Mouse (Mus musculus) cerebellum, adult 2 months (tissue): ENCODE measurements at regions not wholly inside any gene's neighbourhood (a gene's known extent, or its start where the extent isn't known, plus 50 kb on each side); places are given as distances from the start of the nearest gene placed in this dataset.

Experiments used
- DNase-seq, 2 experiments: peaks; one replicate each; pipeline ENCODE4 v3.0.0; 2021
- H3K27ac ChIP-seq: fragments of 200-500 bp; 2 replicates; pipeline ENCODE4 v1.5.1; 2012; ENCODE audit warnings: low read length, control low read depth, inconsistent platforms; ENCODE audit not compliant: insufficient read depth
- H3K27me3 ChIP-seq: fragments of 200-500 bp; 2 replicates; pipeline ENCODE4 v1.6.1; 2012; ENCODE audit warnings: inconsistent platforms, mild to moderate bottlenecking, low read length, moderate library complexity; ENCODE audit not compliant: control insufficient read depth, insufficient read depth
- H3K4me1 ChIP-seq: fragments of 200-500 bp; 2 replicates; pipeline ENCODE4 v1.6.1; 2011; ENCODE audit warnings: low read length; ENCODE audit not compliant: control insufficient read depth, insufficient read depth
- H3K4me3 ChIP-seq: fragments of 200-500 bp; replicated peaks from 2 replicates; pipeline ENCODE3; 2011; ENCODE audit warnings: mild to moderate bottlenecking, low read depth, low read length, control low read depth; ENCODE audit not compliant: insufficient read depth
- CTCF ChIP-seq: fragments of 200-500 bp; IDR thresholded peaks from 2 replicates; pipeline ENCODE4 v1.5.1; 2011; ENCODE audit warnings: low read depth, mild to moderate bottlenecking, control low read depth, low read length, moderate library complexity, borderline replicate concordance; ENCODE audit not compliant: insufficient read depth
- POLR2A ChIP-seq: fragments of 200-500 bp; IDR thresholded peaks from 2 replicates; pipeline ENCODE4 v1.6.1; 2011; ENCODE audit warnings: low read length, control low read depth, borderline replicate concordance; ENCODE audit not compliant: insufficient read depth
- WGBS: fragments of 180-500 bp; shearing (Covaris S2); methylation state at CpG from one replicate; pipeline ENCODE4 v1.1.7; 2018; 5-methylcytosine and 5-hydroxymethylcytosine counted together

GRCm38 (mm10) chr19:53449137-53449783, 58.9 kb upstream of the Smndc1 start:
- Histone ChIP-seq H3K27ac (peak overlapping the region; percentile 17; the same call in 1 of the 2 replicates), H3K27me3 (no peaks in the 10 kb centered on the region), H3K4me1 (peaks cover 65% of the 10 kb centered on the region), H3K4me3 (no peak overlapping the region)
- peak in 1 of 2 experiments; percentile 38 for DNase-seq
- 94% methylated on average over 17 of the region's 17 CpGs for WGBS
- no peak for TF ChIP-seq POLR2A
- TF ChIP-seq CTCF, result no peak

- peak; percentile 62 to 67 for DNase-seq
- 0 out of 2 replicates have a peak overlapping the region, but pooled peaks have one; percentile 11 for H3K27ac ChIP-seq
- no peak overlapping the region for H3K4me3 ChIP-seq
- TF ChIP-seq CTCF (no peak), POLR2A (no peak)
- H3K27me3 ChIP-seq, result no peaks in the 10 kb centered on the region
- 32% methylated on average over 10 of the region's 10 CpGs for WGBS
- peaks cover 56% of the 10 kb centered on the region for H3K4me1 ChIP-seq
Observed at GRCm38 (mm10) chr19:53448206-53448605, 57.8 kb upstream of the Smndc1 start.

GRCm38 (mm10) chr19:53447754-53448153, 57.4 kb upstream of the Smndc1 start:
- H3K4me1 ChIP-seq, result peaks cover 52% of the 10 kb centered on the region
- TF ChIP-seq CTCF, result no peak
- TF ChIP-seq POLR2A, result no peak
- WGBS, result 44% methylated on average over 6 of the region's 6 CpGs
- DNase-seq, result peak in 1 of 2 experiments; percentile 30
- H3K27ac ChIP-seq, result 0 out of 2 replicates have a peak overlapping the region, but pooled peaks have one; percentile 11
- H3K4me3 ChIP-seq, result no peak overlapping the region
- H3K27me3 ChIP-seq, result no peaks in the 10 kb centered on the region

- no peak for DNase-seq
- Histone ChIP-seq H3K4me1 (peaks cover 44% of the 10 kb centered on the region), H3K4me3 (no peak overlapping the region), H3K27me3 (no peaks in the 10 kb centered on the region), H3K27ac (peak overlapping the region; percentile 24)
- TF ChIP-seq POLR2A, result no peak
- TF ChIP-seq CTCF, result no peak
- 71% methylated on average over 5 of the region's 5 CpGs for WGBS
Observed at GRCm38 (mm10) chr19:53446216-53446615, 55.8 kb upstream of the Smndc1 start.

DNA sequence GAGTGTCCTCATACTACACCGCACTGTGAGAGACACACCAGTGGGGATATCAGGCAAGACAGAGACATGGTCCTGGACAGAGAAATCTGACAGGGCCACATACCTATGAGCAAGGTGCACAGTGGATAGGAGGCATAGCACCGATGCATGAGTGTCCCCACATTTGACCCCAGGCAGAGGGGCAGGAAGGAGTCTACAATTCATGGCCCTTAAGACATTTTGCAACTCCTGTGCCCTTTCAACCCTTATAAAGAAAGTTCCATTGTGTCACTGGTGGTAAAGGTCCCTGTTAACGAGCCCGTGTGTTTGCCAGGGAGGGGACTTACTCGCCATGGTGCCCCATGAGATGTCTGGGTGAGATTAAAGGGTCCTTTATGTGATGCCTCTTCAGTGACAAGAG, 54.3 kb upstream of the Smndc1 start:
- TF ChIP-seq CTCF (no peak), POLR2A (no peak)
- peaks cover 41% of the 10 kb centered on the region for H3K4me1 ChIP-seq

DNA sequence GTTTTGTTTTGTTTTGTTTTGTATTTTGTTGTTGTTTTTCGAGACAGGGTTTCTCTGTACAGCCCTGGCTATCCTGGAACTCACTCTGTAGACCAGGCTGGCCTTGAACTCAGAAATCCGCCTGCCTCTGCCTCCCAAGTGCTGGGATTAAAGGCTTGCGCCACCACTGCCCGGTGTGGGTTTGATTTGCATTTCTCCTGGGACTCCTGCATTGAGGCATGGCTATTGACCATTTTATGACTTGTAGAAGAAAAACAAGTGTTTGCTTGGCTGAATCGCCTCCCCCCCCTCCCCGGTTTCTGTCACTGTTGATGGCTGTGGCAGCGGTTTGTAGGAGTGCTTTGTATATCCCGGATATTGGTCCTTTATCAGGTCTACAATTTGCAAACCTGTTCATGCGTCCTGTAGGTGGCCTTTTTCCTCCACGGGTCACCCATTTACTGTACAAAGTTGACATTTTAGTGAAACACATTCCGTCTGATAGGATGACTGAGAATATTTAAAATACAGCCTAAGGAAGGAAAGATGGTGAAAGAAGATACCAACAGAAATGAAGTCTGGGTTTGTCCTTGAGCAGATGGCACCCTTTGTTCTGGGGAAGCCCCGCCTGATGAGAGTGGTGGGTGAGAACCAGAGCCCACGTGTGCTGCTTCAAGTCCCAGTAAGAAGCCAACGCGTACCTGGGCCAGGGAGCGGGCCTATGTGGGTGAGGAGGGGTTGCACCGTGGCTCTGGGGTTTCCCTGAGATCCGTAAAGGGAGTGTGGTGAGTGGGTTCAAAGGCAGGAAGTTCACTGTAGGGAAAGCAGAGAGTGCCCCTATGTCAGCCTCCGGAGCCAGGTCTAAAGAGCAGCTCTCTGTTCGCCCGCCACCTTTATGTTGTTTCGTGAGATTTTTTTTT, 52.6 kb upstream of the Smndc1 start:
- H3K27me3 ChIP-seq, result no peaks in the 10 kb centered on the region
- TF ChIP-seq CTCF (no peak), POLR2A (no peak)
- DNase-seq, result no peak
- H3K4me3 ChIP-seq, result no peak overlapping the region
- WGBS, result 91% methylated on average over 22 of the region's 22 CpGs
- H3K27ac ChIP-seq, result no peak overlapping the region
- peaks cover 28% of the 10 kb centered on the region for H3K4me1 ChIP-seq

More for the DNA sequence above, 54.3 kb upstream of the Smndc1 start:
- 81% methylated on average over 5 of the region's 5 CpGs for WGBS
- DNase-seq, result no peak
- H3K4me3 ChIP-seq, result no peak overlapping the region
- no peaks in the 10 kb centered on the region for H3K27me3 ChIP-seq
- no peak overlapping the region for H3K27ac ChIP-seq

- 63% methylated on average over 4 of the region's 4 CpGs for WGBS
- H3K27me3 ChIP-seq, result no peaks in the 10 kb centered on the region
- DNase-seq, result no peak
- TF ChIP-seq CTCF, result no peak
- H3K27ac ChIP-seq, result no peak overlapping the region
- no peak overlapping the region for H3K4me3 ChIP-seq
- H3K4me1 ChIP-seq, result peaks cover 22% of the 10 kb centered on the region
Observed at GRCm38 (mm10) chr19:53442132-53442610, 51.8 kb upstream of the Smndc1 start.

- Histone ChIP-seq H3K4me3 (no peak overlapping the region), H3K27me3 (no peaks in the 10 kb centered on the region), H3K27ac (no peak overlapping the region), H3K4me1 (peaks cover 16% of the 10 kb centered on the region)
- TF ChIP-seq CTCF (no peak), POLR2A (no peak)
- DNase-seq, result peak in 1 of 2 experiments; percentile 37
- WGBS, result 68% methylated on average over 13 of the region's 13 CpGs
Observed at GRCm38 (mm10) chr19:53441449-53442131, 51.2 kb upstream of the Smndc1 start.
